In the genomic region with DNA sequence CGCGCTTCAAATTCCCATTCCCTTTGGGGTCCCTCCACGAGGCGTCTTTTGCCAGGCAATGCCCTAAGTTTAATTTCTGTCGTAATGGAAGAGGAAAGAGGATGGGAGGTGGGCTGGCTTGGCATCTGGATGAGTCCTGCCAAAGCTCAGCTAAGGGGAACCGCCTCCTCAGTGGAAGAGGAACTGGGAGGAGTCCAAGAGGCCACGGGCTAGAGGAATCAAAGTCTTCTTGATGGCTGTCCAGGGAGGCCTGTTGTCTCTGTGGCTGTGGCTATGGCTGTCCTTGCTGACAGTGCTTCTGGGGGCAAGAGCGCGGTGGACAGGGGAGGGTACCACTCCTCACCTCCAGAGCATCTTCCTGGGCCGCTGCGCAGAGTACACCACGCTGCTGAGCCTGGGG, we compare ENCODE assay signal across 11 mouse cellular contexts. TPM values are rescaled to one million over a fixed set of nuclear protein-coding genes. Genes with fewer than 3 reads are reported as not detected.
DNase-seq lines count a peak whose midpoint lies in the region; ATAC-seq and TF ChIP-seq lines count a peak whose summit lies in the region.
"Had no signal": no experiment of that assay in that cellular context is flagged by ENCODE, and none has a peak within 500 bp of the region (broad histone marks: within the 10 kb centered on the region; RNA-seq: fewer than 3 reads in every experiment).

A gene (plus strand): TSS at position 191 of the 400 bp plus-strand sequence.

- DNase-seq in embryo, embryonic 10 days (ENCODE audit: low spot score): peak; percentile 36
- no peak for DNase-seq in embryo, embryonic 9.5 days (ENCODE audit: extremely low spot score)
- DNase-seq in midbrain, embryonic 11.5 days (ENCODE audit: low spot score, missing footprints): peak; percentile 79
- DNase-seq in lung, adult 2 months: no peak
- no peak for DNase-seq in spleen, postnatal 4 days (ENCODE audit: low spot score in 2 of 2)
- no peak for DNase-seq in left cerebral cortex, postnatal 10 days (ENCODE audit: extremely low spot score in 1 of 2, low spot score in 2 of 2)

- TF ChIP-seq CTCF in lung, adult 2 months (IDR thresholded peaks at IDR 0.05; ENCODE audit: insufficient read depth, low read length): no peak

- 51% methylated on average over 12 of the region's 12 CpGs for WGBS in midbrain, embryonic 11.5 days
- WGBS in midbrain, embryonic 15.5 days: 48% methylated on average over 12 of the region's 12 CpGs
- WGBS in lung, adult 2 months: 48% methylated on average over 12 of the region's 12 CpGs
- WGBS in forebrain, embryonic 13.5 days: 54% methylated on average over 12 of the region's 12 CpGs

- TF ChIP-seq POLR2A in lung, adult 2 months (IDR thresholded peaks at IDR 0.05; ENCODE audit: borderline replicate concordance, extremely low read depth, low read depth, low read length): no peak

- H3K9me3 ChIP-seq in midbrain, embryonic 11.5 days (ENCODE audit: control insufficient read depth, low read length): no peaks in the 10 kb centered on the region
- H3K9me3 ChIP-seq in midbrain, embryonic 15.5 days: no peaks in the 10 kb centered on the region
- no peaks in the 10 kb centered on the region for H3K9me3 ChIP-seq in forebrain, embryonic 13.5 days (replicated peaks)
- H3K9me3 ChIP-seq: hindbrain, embryonic 12.5 days had no signal

- no peaks in the 10 kb centered on the region for H3K4me1 ChIP-seq in midbrain, embryonic 11.5 days (ENCODE audit: control insufficient read depth, insufficient read depth, low read length)
- H3K4me1 ChIP-seq in midbrain, embryonic 15.5 days: no peaks in the 10 kb centered on the region
- H3K4me1 ChIP-seq in lung, adult 2 months (ENCODE audit: control insufficient read depth, insufficient read depth, low read length): peaks cover 8% of the 10 kb centered on the region
- H3K4me1 ChIP-seq in forebrain, embryonic 13.5 days: no peaks in the 10 kb centered on the region

- no peak within 1 kb of the TSS for H3K4me2 ChIP-seq in midbrain, embryonic 11.5 days
- H3K4me2 ChIP-seq in midbrain, embryonic 15.5 days: no peak within 1 kb of the TSS
- no peak within 1 kb of the TSS for H3K4me2 ChIP-seq in forebrain, embryonic 13.5 days
- H3K4me2 ChIP-seq: hindbrain, embryonic 12.5 days had no signal

- no peak within 1 kb of the TSS for H3K4me3 ChIP-seq in midbrain, embryonic 11.5 days (ENCODE audit: low read depth, low read length)
- H3K4me3 ChIP-seq in midbrain, embryonic 15.5 days: no peak within 1 kb of the TSS
- peak within 1 kb of the TSS; percentile 30 for H3K4me3 ChIP-seq in lung, adult 2 months (replicated peaks; ENCODE audit: extremely low read depth, low read depth, low read length)
- no peak within 1 kb of the TSS for H3K4me3 ChIP-seq in forebrain, embryonic 13.5 days
- H3K4me3 ChIP-seq: hindbrain, embryonic 12.5 days; left cerebral cortex, adult 2 months had no signal

- H3K9ac ChIP-seq in midbrain, embryonic 11.5 days (ENCODE audit: low read length): no peak within 1 kb of the TSS
- no peak within 1 kb of the TSS for H3K9ac ChIP-seq in midbrain, embryonic 15.5 days
- H3K9ac ChIP-seq in forebrain, embryonic 13.5 days: no peak within 1 kb of the TSS
- H3K9ac ChIP-seq: hindbrain, embryonic 12.5 days had no signal

- no peaks in the 10 kb centered on the region for H3K27me3 ChIP-seq in midbrain, embryonic 11.5 days (ENCODE audit: control insufficient read depth, insufficient read depth, low read length)
- H3K27me3 ChIP-seq in midbrain, embryonic 15.5 days (replicated peaks): no peaks in the 10 kb centered on the region
- no peaks in the 10 kb centered on the region for H3K27me3 ChIP-seq in forebrain, embryonic 13.5 days
- H3K27me3 ChIP-seq: hindbrain, embryonic 12.5 days had no signal

- intact Hi-C loops in left cerebral cortex, postnatal 10 days (cut with DNase I): no loop called here

- no peaks in the 10 kb centered on the region for H3K36me3 ChIP-seq in midbrain, embryonic 11.5 days (ENCODE audit: control insufficient read depth, insufficient read depth, low read length)
- H3K36me3 ChIP-seq in midbrain, embryonic 15.5 days (replicated peaks): no peaks in the 10 kb centered on the region
- no peaks in the 10 kb centered on the region for H3K36me3 ChIP-seq in forebrain, embryonic 13.5 days (ENCODE audit: poor library complexity, severe bottlenecking)
- H3K36me3 ChIP-seq: hindbrain, embryonic 12.5 days had no signal

- no peak for ATAC-seq in midbrain, embryonic 11.5 days (ENCODE audit: low FRiP score)
- no peak for ATAC-seq in midbrain, embryonic 15.5 days (replicated peaks)
- no peak for ATAC-seq in forebrain, embryonic 13.5 days

- H3K27ac ChIP-seq in midbrain, embryonic 11.5 days (ENCODE audit: low read depth, low read length): no peak within 1 kb of the TSS
- no peak within 1 kb of the TSS for H3K27ac ChIP-seq in midbrain, embryonic 15.5 days
- no peak within 1 kb of the TSS for H3K27ac ChIP-seq in forebrain, embryonic 13.5 days
- H3K27ac ChIP-seq: hindbrain, embryonic 12.5 days; left cerebral cortex, adult 2 months had no signal

RNA-seq across cellular contexts. Expression of the gene that starts here (rescaled TPM):
- 0.12 TPM in 1 of 2 replicates, not detected in the other for polyA plus RNA-seq in midbrain, embryonic 11.5 days (2014; fragmentation: Nextera tagmentation; extraction: Ambion mirVana)
- 0.06 TPM in 1 of 2 replicates, not detected in the other for polyA plus RNA-seq in midbrain, embryonic 15.5 days (2015; fragmentation: Nextera tagmentation; extraction: Ambion mirVana)
- polyA plus RNA-seq in lung, adult 2 months (2012; rRNA removed): 8.4 and 8.8 TPM in 2 replicates
- polyA plus RNA-seq in forebrain, embryonic 13.5 days (2015; fragmentation: Nextera tagmentation; extraction: Ambion mirVana): not detected in 2 replicates
- not detected for total RNA-seq in left cerebral cortex, postnatal 10 days (2021)
- total RNA-seq: gastrocnemius, adult 8-10 months; left cerebral cortex, adult 2 months had no signal

Comparison
In these comparisons a context has a peak if more than half of its experiments do, and no peak if none do; other contexts are left out.
1. Peak in DNase-seq in midbrain, embryonic 11.5 days; RNA of the gene not detected or under 1 TPM.